Mouse (Mus musculus) forebrain, embryonic 12.5 days (tissue): ENCODE measurements at regions not wholly inside any gene's neighbourhood (a gene's known extent, or its start where the extent isn't known, plus 50 kb on each side); places are given as distances from the start of the nearest gene placed in this dataset.
A peak's percentile ranks its signal among the peaks of the same experiment; 100 is the strongest.
"Not testable (repeated sequence)": the region's sequence is repeated elsewhere in the genome, so short reads cannot be mapped to it uniquely, and the experiment has no call there.

Source experiments
- ATAC-seq: fragments of 200-750 bp; cut with Nextera tagmentation; 2 replicates; pipeline ENCODE4 v1.8.0; 2017; ENCODE audit warnings: moderate TSS enrichment; ENCODE audit not compliant: low FRiP score
- H3K27ac ChIP-seq: fragments of 300-500 bp; sonication (generic); 2 replicates; pipeline ENCODE4 v1.5.1; 2016; ENCODE audit warnings: mild to moderate bottlenecking
- H3K27me3 ChIP-seq: fragments of 300-500 bp; sonication (generic); 2 replicates; pipeline ENCODE4 v1.6.1; 2016; ENCODE audit warnings: mild to moderate bottlenecking
- H3K36me3 ChIP-seq: fragments of 300-500 bp; sonication (generic); replicated peaks from 2 replicates; pipeline ENCODE4 v1.6.1; 2016; ENCODE audit warnings: mild to moderate bottlenecking
- H3K4me1 ChIP-seq: fragments of 300-500 bp; sonication (generic); 2 replicates; pipeline ENCODE4 v1.6.1; 2016
- H3K4me2 ChIP-seq: fragments of 300-500 bp; sonication (generic); 2 replicates; pipeline ENCODE4 v1.6.1; 2016; ENCODE audit warnings: mild to moderate bottlenecking, moderate library complexity
- H3K4me3 ChIP-seq: fragments of 300-500 bp; sonication (generic); replicated peaks from 2 replicates; pipeline ENCODE4 v1.5.1; 2016; ENCODE audit warnings: mild to moderate bottlenecking
- H3K9ac ChIP-seq: fragments of 300-500 bp; sonication (generic); 2 replicates; pipeline ENCODE4 v1.6.1; 2016; ENCODE audit warnings: mild to moderate bottlenecking
- H3K9me3 ChIP-seq: fragments of 300-500 bp; sonication (generic); 2 replicates; pipeline ENCODE4 v1.6.1; 2016
- WGBS: fragments of 180-500 bp; shearing (Covaris S2); methylation state at CpG from one replicate; pipeline ENCODE4 v1.1.7; 2016; 5-methylcytosine and 5-hydroxymethylcytosine counted together

GRCm38 (mm10) chr1:64463715-64464290 lies 68.6 kb upstream of the Creb1 start:
- no peak overlapping the region for H3K4me2 ChIP-seq
- no peak for ATAC-seq

GRCm38 (mm10) chr1:64461616-64462015 lies 70.8 kb upstream of the Creb1 start:
- H3K27me3 ChIP-seq, H3K9ac ChIP-seq, H3K27ac ChIP-seq, H3K9me3 ChIP-seq, H3K4me3 ChIP-seq, H3K4me1 ChIP-seq, ATAC-seq, H3K4me2 ChIP-seq, H3K36me3 ChIP-seq: not testable (repeated sequence)
- 94% methylated on average over 6 of the region's 6 CpGs for WGBS

More at GRCm38 (mm10) chr1:64463715-64464290, 68.6 kb upstream of the Creb1 start:
- H3K27ac ChIP-seq: no peak overlapping the region
- no peak overlapping the region for H3K4me3 ChIP-seq
- 88% methylated on average over 5 of the region's 5 CpGs for WGBS
- no peaks in the 10 kb centered on the region for H3K9me3 ChIP-seq
- no peaks in the 10 kb centered on the region for H3K4me1 ChIP-seq
- no peaks in the 10 kb centered on the region for H3K27me3 ChIP-seq
- H3K36me3 ChIP-seq: no peaks in the 10 kb centered on the region
- no peak overlapping the region for H3K9ac ChIP-seq

GRCm38 (mm10) chr1:64457872-64458271 lies 74.6 kb upstream of the Creb1 start:
- 74% methylated on average over 5 of the region's 5 CpGs for WGBS
- no peak for ATAC-seq
- H3K9me3 ChIP-seq: no peaks in the 10 kb centered on the region
- no peak overlapping the region for H3K4me2 ChIP-seq
- no peak overlapping the region for H3K9ac ChIP-seq
- no peaks in the 10 kb centered on the region for H3K4me1 ChIP-seq
- H3K36me3 ChIP-seq: no peaks in the 10 kb centered on the region
- H3K27me3 ChIP-seq: no peaks in the 10 kb centered on the region
- no peak overlapping the region for H3K27ac ChIP-seq
- H3K4me3 ChIP-seq: no peak overlapping the region

GRCm38 (mm10) chr1:64449141-64449540 lies 83.3 kb upstream of the Creb1 start:
- no peak for ATAC-seq
- Histone ChIP-seq H3K4me3 (no peak overlapping the region), H3K4me1 (peaks cover 16% of the 10 kb centered on the region), H3K27me3 (peaks cover 4% of the 10 kb centered on the region; the same call in 1 of the 2 replicates), H3K36me3 (no peaks in the 10 kb centered on the region), H3K9ac (no peak overlapping the region), H3K9me3 (no peaks in the 10 kb centered on the region), H3K4me2 (no peak overlapping the region), H3K27ac (no peak overlapping the region)
- 81% methylated on average over 3 of the region's 3 CpGs for WGBS

GRCm38 (mm10) chr1:64448090-64448489 lies 84.4 kb upstream of the Creb1 start:
- no peak overlapping the region for H3K9ac ChIP-seq
- H3K4me2 ChIP-seq: no peak overlapping the region
- no peak overlapping the region for H3K4me3 ChIP-seq
- no peaks in the 10 kb centered on the region for H3K36me3 ChIP-seq
- no peak for ATAC-seq
- H3K9me3 ChIP-seq: no peaks in the 10 kb centered on the region
- peaks cover 16% of the 10 kb centered on the region for H3K4me1 ChIP-seq
- peaks cover 4% of the 10 kb centered on the region; the same call in 1 of the 2 replicates for H3K27me3 ChIP-seq
- no peak overlapping the region for H3K27ac ChIP-seq
- 3% methylated on average over 5 of the region's 5 CpGs for WGBS

- Histone ChIP-seq H3K4me3 (no peak overlapping the region), H3K27me3 (peaks cover 4% of the 10 kb centered on the region; the same call in 1 of the 2 replicates), H3K27ac (no peak overlapping the region), H3K36me3 (no peaks in the 10 kb centered on the region), H3K9me3 (no peaks in the 10 kb centered on the region), H3K4me2 (no peak overlapping the region), H3K4me1 (peaks cover 20% of the 10 kb centered on the region), H3K9ac (no peak overlapping the region)
- no peak for ATAC-seq
- 73% methylated on average over 4 of the region's 4 CpGs for WGBS
These were observed 86.0 kb upstream of the Creb1 start for GRCm38 (mm10) chr1:64446492-64446891.

GRCm38 (mm10) chr1:64445919-64446318 lies 86.5 kb upstream of the Creb1 start:
- Histone ChIP-seq H3K9ac (no peak overlapping the region), H3K4me1 (peaks cover 20% of the 10 kb centered on the region), H3K9me3 (no peaks in the 10 kb centered on the region), H3K27me3 (peaks cover 4% of the 10 kb centered on the region; the same call in 1 of the 2 replicates), H3K36me3 (no peaks in the 10 kb centered on the region), H3K4me2 (peak overlapping the region; percentile 19), H3K4me3 (no peak overlapping the region), H3K27ac (peak overlapping the region; percentile 53; the same call in 1 of the 2 replicates)
- WGBS: 1% methylated on average over 13 of the region's 13 CpGs
- ATAC-seq: peak; percentile 91

- Histone ChIP-seq H3K9ac (no peak overlapping the region), H3K27ac (no peak overlapping the region), H3K4me2 (no peak overlapping the region), H3K9me3 (no peaks in the 10 kb centered on the region), H3K27me3 (peaks cover 4% of the 10 kb centered on the region; the same call in 1 of the 2 replicates), H3K4me1 (peaks cover 20% of the 10 kb centered on the region), H3K4me3 (no peak overlapping the region), H3K36me3 (no peaks in the 10 kb centered on the region)
- ATAC-seq: no peak
- WGBS: 87% methylated on average over 6 of the region's 6 CpGs
These were observed 89.0 kb upstream of the Creb1 start for GRCm38 (mm10) chr1:64443436-64443835.

GRCm38 (mm10) chr1:64442179-64442874 lies 90.1 kb upstream of the Creb1 start:
- WGBS: 81% methylated on average over 9 of the region's 9 CpGs
- Histone ChIP-seq H3K36me3 (no peaks in the 10 kb centered on the region), H3K27me3 (peaks cover 4% of the 10 kb centered on the region; the same call in 1 of the 2 replicates), H3K9ac (no peak overlapping the region), H3K27ac (0 out of 2 replicates have a peak overlapping the region, but pooled peaks have one; percentile 25), H3K4me2 (no peak overlapping the region), H3K9me3 (no peaks in the 10 kb centered on the region), H3K4me3 (no peak overlapping the region), H3K4me1 (peaks cover 20% of the 10 kb centered on the region)
- no peak for ATAC-seq

- no peaks in the 10 kb centered on the region for H3K27me3 ChIP-seq
- WGBS: 83% methylated on average over 1 of the region's 1 CpGs
- no peak overlapping the region for H3K27ac ChIP-seq
- no peak overlapping the region for H3K4me2 ChIP-seq
- H3K36me3 ChIP-seq: no peaks in the 10 kb centered on the region
- no peaks in the 10 kb centered on the region for H3K4me1 ChIP-seq
- no peak overlapping the region for H3K9ac ChIP-seq
- H3K4me3 ChIP-seq: no peak overlapping the region
- ATAC-seq: no peak
- no peaks in the 10 kb centered on the region for H3K9me3 ChIP-seq
These were observed 109.2 kb upstream of the Creb1 start for GRCm38 (mm10) chr1:64423256-64423655.

GRCm38 (mm10) chr1:64418567-64418966 lies 113.9 kb upstream of the Creb1 start:
- Histone ChIP-seq H3K27me3 (no peaks in the 10 kb centered on the region), H3K9ac (no peak overlapping the region), H3K9me3 (no peaks in the 10 kb centered on the region), H3K4me1 (no peaks in the 10 kb centered on the region), H3K36me3 (no peaks in the 10 kb centered on the region), H3K4me3 (no peak overlapping the region), H3K27ac (no peak overlapping the region), H3K4me2 (no peak overlapping the region)
- no peak for ATAC-seq

- ATAC-seq: no peak
- Histone ChIP-seq H3K27ac (no peak overlapping the region), H3K4me3 (no peak overlapping the region), H3K4me1 (no peaks in the 10 kb centered on the region), H3K9me3 (no peaks in the 10 kb centered on the region), H3K9ac (no peak overlapping the region), H3K36me3 (no peaks in the 10 kb centered on the region), H3K4me2 (no peak overlapping the region), H3K27me3 (no peaks in the 10 kb centered on the region)
- 87% methylated on average over 7 of the region's 7 CpGs for WGBS
These were observed 116.5 kb upstream of the Creb1 start for GRCm38 (mm10) chr1:64415906-64416305.

GRCm38 (mm10) chr1:64413181-64413560 lies 119.3 kb upstream of the Creb1 start:
- WGBS: 90% methylated on average over 4 of the region's 4 CpGs
- Histone ChIP-seq H3K4me2 (no peak overlapping the region), H3K9me3 (no peaks in the 10 kb centered on the region), H3K36me3 (no peaks in the 10 kb centered on the region), H3K9ac (no peak overlapping the region), H3K4me1 (peaks cover 12% of the 10 kb centered on the region; the same call in 1 of the 2 replicates), H3K27ac (no peak overlapping the region), H3K4me3 (no peak overlapping the region), H3K27me3 (no peaks in the 10 kb centered on the region)
- ATAC-seq: no peak
